Mouse (Mus musculus) mammary gland, adult 2 months (tissue): Measurements from ENCODE around the gene Bloc1s5. TPM values are rescaled to one million over a fixed set of nuclear protein-coding genes. Genes with fewer than 3 reads are reported as not detected.

ENCODE experiments used
- polyA plus RNA-seq: library from polyadenylated mRNA; depleted of rRNA; stranded (reverse); fragments of >200 nt; gene quantifications from 2 replicates; pipeline ENCODE4 v1.2.3, GENCODE M21; 2012; ENCODE audit warnings: low replicate concordance; rRNA removed

Bloc1s5 gene
- 4.4 and 7.3 TPM in 2 replicates for polyA plus RNA-seq

GRCm38 (mm10) chr13:38634800-38635269 lies at the start of gene Bloc1s5:
TSS of gene Bloc1s5 (minus strand) at chr13:38635109.

GRCm38 (mm10) chr13:38658528-38659280 lies 23.8 kb upstream of the Bloc1s5 start, which contains the start of gene Eef1e1:
TSS of gene Eef1e1 (minus strand) at chr13:38659058.

Other genes starting within 250 kb of the Bloc1s5 start
- 106 and 195 TPM in 2 replicates for gene Txndc5, start 106.3 kb downstream of the Bloc1s5 start, polyA plus RNA-seq
- 3.5 and 6.1 TPM in 2 replicates for gene Eef1e1, start 23.9 kb upstream of the Bloc1s5 start, polyA plus RNA-seq